Mouse (Mus musculus) kidney, adult 18-20 months (tissue): Measurements from ENCODE around the gene Ndufs8.

ENCODE experiments used
- DNase-seq: peaks from one replicate; pipeline ENCODE4 v3.0.0; 2021

Ndufs8 gene

DNA sequence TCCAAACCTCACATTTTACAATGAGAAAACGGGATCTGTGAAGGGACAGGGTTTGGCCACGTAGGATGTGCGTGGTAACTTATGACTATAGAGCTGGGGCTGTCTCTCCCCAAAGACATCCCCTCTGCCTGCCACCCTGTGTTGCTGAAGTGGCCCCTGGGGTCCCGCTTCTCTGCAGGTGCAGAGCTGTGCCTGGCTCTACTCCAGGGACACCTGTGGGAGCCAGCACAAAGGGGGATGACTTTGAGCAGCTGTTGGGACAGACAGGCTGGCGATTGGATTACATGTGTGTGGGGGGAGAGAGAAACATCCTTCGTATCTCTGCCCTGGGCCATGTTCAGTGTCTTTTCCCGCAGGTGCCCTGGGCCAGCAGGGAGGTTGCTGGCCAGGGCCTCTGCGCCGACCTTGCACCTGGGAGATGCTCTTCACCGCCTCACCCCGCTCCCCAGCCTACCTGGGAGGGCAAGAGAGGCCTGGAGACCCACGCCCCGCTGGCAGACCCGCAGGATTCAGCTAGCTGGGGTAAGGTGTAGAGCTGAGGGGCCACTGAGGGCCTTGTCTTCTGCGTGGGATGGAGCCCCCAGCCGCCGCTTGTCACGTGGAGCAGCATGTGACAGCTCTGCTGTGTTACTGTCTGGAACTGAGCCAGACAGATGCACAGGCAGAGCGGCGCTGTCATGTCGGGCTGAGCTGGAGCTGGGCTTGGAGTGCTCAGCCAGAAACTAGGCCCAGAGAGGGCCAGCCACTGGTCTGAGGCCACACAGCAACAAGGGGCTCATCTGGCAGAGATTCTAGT is 17.9 kb upstream of the Ndufs8 start:
- DNase-seq: no peak

DNA sequence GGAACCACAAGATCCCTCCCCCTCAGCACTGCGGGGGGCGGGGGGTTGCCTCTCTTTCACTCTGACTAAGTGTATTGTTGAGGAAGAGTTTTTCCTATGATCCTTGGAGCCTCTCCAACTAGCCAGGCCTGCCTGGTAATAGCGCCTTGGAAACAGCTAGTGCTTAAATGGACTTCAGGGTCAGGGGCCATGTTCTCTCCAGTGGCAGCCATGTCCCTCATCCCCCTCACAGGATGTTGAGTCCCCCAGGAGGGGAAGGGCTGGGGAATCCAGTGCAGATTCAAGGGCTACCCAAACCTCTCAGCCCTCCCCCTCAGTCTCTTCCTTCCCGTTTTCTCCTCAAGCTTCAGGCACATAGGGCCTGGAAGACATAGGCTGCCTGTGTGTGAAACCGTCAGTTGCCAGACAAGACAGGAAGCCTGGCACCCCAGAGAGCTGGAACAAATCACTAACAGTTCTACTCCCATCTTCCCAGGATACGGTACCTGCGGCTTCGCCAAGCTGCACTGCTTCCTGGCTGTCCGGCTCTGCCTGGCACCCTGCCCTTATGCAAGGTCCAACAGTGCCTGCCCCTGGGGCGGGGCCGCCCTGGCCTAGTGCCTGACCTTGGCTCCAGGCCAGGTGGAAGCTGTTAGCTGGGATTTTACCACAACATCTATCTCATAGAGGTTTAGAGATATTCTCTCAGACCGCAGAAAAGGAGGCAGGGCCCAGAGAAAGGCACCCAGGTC is 16.8 kb upstream of the Ndufs8 start, which contains the start of gene Aldh3b1:
Gene Aldh3b1 (minus strand): TSS at position 598 of the 731 bp plus-strand sequence.
- peak; percentile 96 for DNase-seq

GRCm38 (mm10) chr19:3928779-3929178 is 16.2 kb upstream of the Ndufs8 start:
- DNase-seq: no peak

DNA sequence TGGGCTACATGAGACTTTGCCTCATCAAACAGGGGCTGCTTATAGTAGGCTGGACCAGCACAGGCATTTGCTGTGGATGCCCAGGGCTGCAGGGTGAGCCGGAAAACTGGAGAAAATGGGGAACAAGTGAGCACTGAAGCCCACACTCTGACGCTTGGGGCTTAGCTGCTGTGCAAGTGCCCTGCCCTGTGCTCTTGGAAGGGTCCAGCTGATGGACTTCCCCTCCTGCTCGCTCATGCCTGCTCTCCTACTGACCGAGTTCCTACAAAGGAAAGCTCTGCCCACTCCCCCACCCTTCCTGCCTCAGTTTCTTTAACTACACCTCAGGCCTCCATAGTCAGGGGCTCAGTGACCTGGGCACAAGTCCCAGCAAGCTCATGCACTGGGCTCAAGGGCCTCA is 15.4 kb upstream of the Ndufs8 start:
- no peak for DNase-seq

DNA sequence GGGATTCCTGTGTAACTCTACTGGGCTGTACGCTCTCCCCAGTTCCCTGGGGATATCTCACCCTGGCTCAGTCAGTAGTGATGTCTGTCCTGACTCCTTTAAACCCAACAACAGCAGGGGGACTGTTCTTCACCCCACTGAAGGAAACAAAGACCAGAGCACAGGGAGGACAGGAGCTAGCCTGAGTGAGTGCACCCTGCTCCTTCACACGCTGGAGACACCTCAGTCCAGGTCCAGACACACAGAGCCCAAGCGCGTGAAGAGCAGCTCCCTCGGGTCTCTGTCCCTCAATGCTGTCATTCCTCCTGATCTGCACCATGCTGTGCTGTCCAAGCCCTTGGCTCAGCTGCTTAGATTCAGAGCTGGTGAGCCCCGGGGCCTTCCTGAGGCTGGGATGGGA is 14.1 kb upstream of the Ndufs8 start:
- no peak for DNase-seq

DNA sequence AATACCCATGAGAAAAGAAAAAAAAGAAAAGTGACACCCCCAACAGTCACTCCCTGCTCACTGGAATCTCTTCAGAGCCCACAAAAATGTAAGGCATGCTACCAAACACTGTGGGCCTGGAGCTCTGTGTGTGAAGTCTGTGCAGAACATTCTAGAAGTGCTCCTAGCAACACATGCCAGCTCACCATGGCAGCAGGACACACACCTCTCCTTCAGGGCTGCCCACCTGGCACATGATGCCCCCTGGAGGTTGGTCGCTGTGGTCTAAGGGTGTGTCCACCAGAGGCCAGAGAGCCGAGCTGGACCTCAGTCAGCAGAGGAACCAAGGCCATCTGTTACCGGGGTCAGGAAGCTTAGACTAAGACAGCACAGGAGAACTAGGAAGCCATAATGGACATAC is 13.7 kb upstream of the Ndufs8 start:
- no peak for DNase-seq

DNA sequence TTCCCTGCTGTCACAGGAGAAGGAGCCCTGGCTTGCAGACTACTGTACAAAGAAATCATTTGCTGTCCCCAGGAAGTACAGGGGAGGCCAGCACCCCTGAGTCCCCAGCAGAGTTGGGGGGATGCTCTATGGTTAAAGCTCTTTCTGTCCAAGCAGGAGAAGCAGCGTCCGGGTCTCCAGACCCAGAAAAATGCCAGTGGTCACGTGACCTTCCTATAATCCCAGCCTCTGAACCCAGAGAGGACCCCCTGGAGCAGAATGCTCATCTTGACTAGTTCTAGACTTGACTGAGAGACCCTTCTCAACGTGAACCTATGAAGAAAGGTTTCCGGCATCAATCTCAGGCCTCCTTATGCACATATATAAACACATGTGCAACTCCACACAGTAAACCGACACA is 13.3 kb upstream of the Ndufs8 start:
- no peak for DNase-seq

- no peak for DNase-seq
Measured at GRCm38 (mm10) chr19:3924868-3925267, 12.3 kb upstream of the Ndufs8 start.

DNA sequence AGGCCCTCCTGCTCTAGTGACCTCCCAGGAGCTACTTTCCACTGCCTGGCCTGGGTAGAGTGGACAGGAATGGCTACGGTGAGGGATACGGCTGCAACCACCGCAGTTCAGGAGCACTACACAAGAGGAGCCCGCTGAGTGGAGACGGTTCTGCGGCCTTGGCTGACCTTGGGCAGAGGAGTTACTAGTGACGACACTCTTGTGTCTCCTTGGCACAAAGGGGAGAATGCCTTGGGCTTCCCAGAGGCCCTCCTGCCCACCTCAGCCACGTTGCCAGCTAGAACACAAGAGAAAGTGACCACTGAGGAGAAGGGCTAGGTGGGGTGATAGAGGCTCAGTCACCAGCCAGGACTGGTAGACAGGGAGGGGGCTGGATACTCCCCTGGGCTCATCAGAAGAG is 11.6 kb upstream of the Ndufs8 start:
- DNase-seq: no peak

DNA sequence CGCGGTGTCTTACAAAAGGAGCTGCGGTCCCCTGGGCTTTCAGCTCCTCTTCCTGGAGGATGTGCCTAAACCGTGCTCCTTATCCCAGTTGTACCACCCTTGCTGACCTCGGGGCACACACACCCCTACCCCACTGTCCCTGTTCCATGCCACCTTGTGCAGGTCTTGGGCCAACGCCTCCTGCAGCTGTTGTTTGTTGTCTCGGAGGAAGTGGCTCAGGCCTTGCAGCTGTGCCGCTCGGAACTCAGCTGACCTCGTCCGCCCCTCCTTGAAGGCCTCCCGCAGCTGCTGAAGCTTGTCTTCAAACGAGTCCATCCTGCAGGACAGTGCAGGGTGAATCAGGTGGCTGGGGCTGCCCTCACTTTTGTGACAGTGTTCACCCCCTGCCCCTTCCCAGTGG is 11.0 kb upstream of the Ndufs8 start:
- DNase-seq: no peak

DNA sequence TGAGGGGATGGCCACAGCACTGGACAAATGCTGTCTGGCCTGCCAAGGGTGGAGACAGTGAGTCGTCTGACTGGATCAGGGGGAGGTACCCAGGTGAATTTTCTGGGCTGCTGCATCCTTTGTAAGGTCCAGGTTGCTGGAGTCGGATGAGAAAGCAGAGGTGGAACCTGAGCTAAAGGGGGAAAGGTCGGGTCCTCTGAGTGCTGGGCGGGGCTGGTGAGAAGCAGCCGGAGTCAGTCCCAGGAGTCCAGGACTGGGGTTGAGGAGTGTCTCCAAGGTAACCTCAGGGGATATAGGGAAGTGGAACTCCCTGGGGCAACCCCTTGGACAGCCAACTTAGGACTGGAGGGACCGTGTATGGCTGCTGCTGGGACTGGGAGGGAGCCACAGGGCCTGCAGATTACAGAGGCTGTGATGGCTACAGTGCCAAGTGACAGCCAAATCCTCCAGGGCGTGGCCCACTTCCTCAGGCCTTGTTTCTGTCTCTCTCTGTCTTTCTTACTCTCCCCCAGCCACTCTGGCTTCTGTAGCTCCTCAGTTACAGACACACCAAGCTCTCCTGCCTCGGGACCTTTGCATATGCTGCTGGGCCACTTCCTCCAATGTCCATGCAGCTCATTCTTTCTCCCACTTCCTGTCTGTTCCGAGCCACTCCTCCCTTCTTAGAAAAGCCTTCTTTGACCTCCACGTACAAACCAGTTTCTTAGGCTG is 10.2 kb upstream of the Ndufs8 start:
- no peak for DNase-seq

DNA sequence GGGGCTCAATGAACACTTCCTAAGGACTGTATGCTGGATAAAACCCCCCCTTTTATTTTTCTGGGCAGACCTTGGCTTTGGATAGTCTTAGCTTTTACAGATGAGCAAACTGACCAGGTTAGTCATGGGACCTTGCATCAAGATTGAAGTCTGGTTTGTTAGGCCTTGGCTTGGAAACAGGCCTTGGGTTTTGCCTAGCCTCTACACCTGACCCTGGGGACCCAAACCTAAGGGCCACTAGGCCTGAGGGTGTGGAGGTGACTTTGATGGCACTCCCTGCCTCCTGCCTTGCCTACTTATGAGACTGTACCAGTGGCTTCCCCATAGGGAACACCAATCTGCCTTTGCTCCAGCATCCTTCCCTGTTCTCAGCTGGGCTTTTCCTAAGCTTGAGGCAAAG is 7.4 kb upstream of the Ndufs8 start:
- DNase-seq: no peak

GRCm38 (mm10) chr19:3916727-3917126 is 4.2 kb upstream of the Ndufs8 start:
- DNase-seq: no peak

- DNase-seq: no peak
Measured at GRCm38 (mm10) chr19:3914535-3914934, 2.0 kb upstream of the Ndufs8 start.

DNA sequence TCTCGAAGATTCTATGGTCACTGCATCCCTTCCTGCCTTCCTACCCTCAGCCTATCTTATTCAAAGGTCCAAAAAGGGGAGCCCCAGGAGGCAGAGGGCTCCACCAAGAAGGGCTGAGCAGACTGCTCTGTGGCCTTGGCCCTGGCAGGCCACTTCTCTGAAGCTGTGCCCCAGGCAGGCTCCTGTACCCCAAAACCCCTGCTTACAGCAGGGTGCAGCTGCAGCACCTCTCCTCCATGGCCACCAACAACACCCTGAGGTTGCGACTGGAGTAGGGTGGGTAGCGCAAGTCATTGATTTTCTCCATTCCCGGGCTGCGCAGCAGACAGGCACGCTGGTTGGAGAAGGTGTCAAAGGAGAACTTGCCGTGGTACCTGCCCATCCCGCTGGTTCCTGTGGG is 1.1 kb upstream of the Ndufs8 start:
- DNase-seq: no peak

GRCm38 (mm10) chr19:3910206-3910605 is 2.4 kb downstream of the Ndufs8 start:
- no peak for DNase-seq

DNA sequence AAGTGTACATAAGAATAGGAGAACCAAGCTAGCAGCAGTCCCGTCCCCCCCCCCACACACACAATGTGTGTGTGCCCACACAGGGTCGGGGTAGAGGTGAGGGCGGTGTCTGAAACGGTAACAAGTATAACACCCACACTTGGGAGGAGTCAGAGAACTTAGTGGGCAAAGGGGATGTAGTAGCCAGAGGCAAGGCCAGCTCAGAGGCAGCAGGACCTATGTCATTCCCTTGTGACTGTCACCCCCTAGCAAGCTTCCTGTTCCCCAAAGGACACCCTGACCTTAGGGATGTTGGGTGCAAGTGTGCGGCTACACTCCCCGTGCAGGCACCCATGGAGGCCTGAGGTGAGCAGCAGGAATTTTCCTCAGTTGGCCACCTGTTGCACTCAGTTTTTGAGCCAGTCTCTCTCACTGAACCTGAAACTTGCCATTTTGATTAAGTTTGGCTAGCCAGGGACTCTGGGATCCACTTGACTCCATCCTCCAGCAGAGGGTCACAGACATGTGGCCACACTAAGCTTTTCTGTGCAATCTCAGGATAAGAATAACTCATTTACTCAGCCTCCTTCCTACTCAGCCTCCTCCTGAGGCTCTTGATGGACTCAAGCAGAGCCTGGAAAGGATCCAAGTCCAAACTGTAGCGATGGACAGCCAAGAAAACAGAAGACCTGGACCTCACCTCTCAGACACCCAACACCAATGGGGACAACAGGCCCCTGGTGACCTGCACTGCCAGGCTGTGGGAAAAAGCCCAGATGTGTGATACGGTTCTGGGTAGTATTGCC is 4.5 kb downstream of the Ndufs8 start:
- no peak for DNase-seq

GRCm38 (mm10) chr19:3906795-3907786 is 5.5 kb downstream of the Ndufs8 start, which contains the start of gene Tcirg1:
TSS of gene Tcirg1 (minus strand) at chr19:3907133.
- DNase-seq: peak; percentile 90

DNA sequence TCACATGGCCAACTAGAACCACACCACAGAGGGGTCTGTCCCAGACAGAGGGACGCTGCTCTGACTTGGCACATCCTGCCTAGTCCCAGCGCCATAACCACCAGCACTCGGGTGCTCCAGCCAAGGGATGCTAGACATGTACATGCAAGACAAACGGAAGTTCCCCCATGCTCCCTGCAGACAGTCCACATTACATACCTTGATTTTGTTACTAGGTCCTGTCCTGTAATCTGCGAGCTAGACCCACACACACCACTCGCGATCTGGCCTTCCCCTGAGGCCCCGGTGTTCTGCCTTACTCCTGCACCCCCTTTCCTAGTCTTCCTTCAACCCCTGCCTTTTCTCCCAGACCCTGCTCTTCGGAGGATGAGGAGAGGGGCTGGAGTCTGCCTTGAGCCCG is 6.2 kb downstream of the Ndufs8 start:
- DNase-seq: no peak

GRCm38 (mm10) chr19:3905261-3905969 is 7.2 kb downstream of the Ndufs8 start:
- peak; percentile 40 for DNase-seq

- DNase-seq: no peak
Measured at GRCm38 (mm10) chr19:3904363-3904675, 8.3 kb downstream of the Ndufs8 start.
